Mouse (Mus musculus): ENCODE measurements around the gene C130050O18Rik. TPM values are rescaled to one million over a fixed set of nuclear protein-coding genes. Genes with fewer than 3 reads are reported as not detected.
A peak's percentile ranks its signal among the peaks of the same experiment; 100 is the strongest.
"Not testable (repeated sequence)": the region's sequence is repeated elsewhere in the genome, so short reads cannot be mapped to it uniquely, and the experiment has no call there.

Gene C130050O18Rik
- polyA plus RNA-seq, 1 experiment from 2014 or later, result 0.13 TPM

DNA sequence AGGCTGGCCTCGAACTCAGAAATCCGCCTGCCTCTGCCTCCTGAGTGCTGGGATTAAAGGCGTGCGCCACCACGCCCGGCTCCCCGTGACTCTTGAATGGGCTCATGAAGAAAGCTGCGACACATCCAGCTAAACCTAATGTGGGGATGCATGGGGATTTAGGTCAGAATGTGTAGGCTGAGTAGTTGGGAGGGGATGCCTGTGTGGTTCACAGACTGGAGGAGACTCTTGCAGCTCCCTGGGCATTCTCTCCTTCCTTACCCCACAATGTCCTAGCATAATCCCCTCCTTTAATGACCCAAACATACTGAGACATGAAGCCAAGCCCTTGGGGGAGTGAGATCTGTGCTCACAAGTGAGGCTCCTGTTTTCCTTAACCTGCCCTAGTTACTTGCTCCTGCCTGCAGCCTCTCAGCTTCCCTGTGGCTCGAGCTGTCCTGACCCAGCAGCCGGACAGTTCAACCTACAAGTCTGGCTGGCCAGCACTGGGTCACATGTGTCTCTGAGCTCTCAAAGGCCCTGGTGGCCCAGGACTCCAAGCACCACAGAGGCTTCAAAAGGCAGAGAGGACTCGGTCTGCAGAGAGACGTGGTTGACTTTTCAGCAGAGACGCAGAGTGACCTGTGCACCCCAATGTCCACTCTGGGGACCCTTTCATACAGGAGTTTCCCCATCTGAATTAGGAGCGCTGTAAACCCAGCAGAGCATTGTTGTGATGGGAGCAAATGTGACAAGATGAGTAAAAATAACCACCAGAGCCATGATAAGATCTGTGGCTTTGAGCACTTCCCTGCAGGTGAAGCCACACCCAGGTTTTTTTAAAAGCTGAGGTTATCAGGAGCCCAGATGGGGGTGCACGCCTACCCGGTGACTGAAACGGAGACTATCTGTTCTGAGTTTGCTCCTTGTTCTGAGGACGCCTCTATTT, 23.2 kb upstream of the C130050O18Rik start:
- Histone ChIP-seq H3K27me3 (no peaks in the 10 kb centered on the region), H3K4me1 (replicated peaks) (peaks cover 40% of the 10 kb centered on the region), H3K4me2 (replicated peaks) (no peak overlapping the region), H3K4me3 (replicated peaks) (no peak overlapping the region), H3K9me3 (no peaks in the 10 kb centered on the region), H3K9ac (replicated peaks) (0 out of 2 replicates have a peak overlapping the region, but pooled peaks have one; percentile 2), H3K36me3 (no peaks in the 10 kb centered on the region), H3K27ac (no peak overlapping the region; the same call in 1 of the 2 replicates)
- WGBS, result 82% methylated on average over 18 of the region's 18 CpGs
- ATAC-seq, result no peak

DNA sequence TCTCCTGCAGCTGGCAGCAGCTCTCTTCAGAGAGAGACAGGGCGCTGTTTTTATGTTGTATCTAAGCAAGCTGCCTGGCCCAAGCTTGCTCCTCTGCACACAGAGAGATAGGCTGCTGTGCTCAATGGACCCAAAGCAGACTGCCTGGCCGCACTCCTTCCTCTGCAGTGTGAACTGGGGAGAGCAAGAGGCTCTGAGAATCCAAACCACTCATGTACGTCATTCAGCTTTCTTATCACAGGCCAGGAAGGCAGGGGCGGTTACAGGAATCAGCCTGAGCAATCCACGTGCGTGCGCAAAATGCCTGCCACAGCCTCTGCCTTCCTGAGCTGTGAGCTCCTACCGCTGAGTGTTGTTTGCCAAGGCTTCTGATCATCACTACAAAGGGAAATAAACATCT, 22.3 kb upstream of the C130050O18Rik start:
- Histone ChIP-seq H3K4me2 (replicated peaks) (no peak overlapping the region), H3K4me1 (replicated peaks) (peaks cover 40% of the 10 kb centered on the region), H3K27me3 (no peaks in the 10 kb centered on the region), H3K9me3 (no peaks in the 10 kb centered on the region), H3K36me3 (no peaks in the 10 kb centered on the region), H3K9ac (replicated peaks) (peak overlapping the region; percentile 2; the same call in 1 of the 2 replicates), H3K4me3 (replicated peaks) (no peak overlapping the region), H3K27ac (peak overlapping the region; percentile 44)
- WGBS, result 66% methylated on average over 8 of the region's 8 CpGs
- no peak for ATAC-seq

GRCm38 (mm10) chr5:139383234-139383633, 21.8 kb upstream of the C130050O18Rik start:
- Histone ChIP-seq H3K9ac (replicated peaks) (peak overlapping the region; percentile 2; the same call in 1 of the 2 replicates), H3K27ac (no peak overlapping the region)

DNA sequence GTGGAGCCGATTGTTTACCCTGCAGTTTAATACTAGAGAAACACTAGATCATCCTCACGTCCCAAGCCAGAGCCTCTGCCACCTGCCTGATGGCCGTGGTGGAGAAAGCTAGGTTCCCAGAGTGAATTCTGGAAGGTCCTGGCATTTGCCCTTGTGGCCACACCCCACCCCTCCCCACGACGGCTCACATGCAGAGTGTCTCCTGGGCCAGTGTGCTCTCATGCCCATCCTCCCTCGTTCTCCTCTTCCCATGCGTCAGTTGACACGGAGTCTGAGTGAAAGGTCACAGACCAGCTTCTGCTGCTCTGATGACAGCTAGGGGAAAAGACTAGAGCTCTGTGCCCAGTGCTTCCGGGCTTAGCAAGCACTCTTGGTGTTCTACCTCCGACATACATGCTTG, 20.5 kb upstream of the C130050O18Rik start:
- WGBS, result 82% methylated on average over 10 of the region's 10 CpGs
- Histone ChIP-seq H3K4me1 (replicated peaks) (peaks cover 43% of the 10 kb centered on the region), H3K27me3 (no peaks in the 10 kb centered on the region), H3K9ac (replicated peaks) (no peak overlapping the region), H3K9me3 (no peaks in the 10 kb centered on the region), H3K4me3 (replicated peaks) (no peak overlapping the region), H3K4me2 (replicated peaks) (no peak overlapping the region), H3K36me3 (no peaks in the 10 kb centered on the region), H3K27ac (no peak overlapping the region)
- no peak for ATAC-seq

More at GRCm38 (mm10) chr5:139383234-139383633, 21.8 kb upstream of the C130050O18Rik start:
- 68% methylated on average over 9 of the region's 9 CpGs for WGBS
- Histone ChIP-seq H3K27me3 (no peaks in the 10 kb centered on the region), H3K4me1 (replicated peaks) (peaks cover 45% of the 10 kb centered on the region), H3K36me3 (no peaks in the 10 kb centered on the region), H3K9me3 (no peaks in the 10 kb centered on the region), H3K4me2 (replicated peaks) (no peak overlapping the region), H3K4me3 (replicated peaks) (no peak overlapping the region)
- no peak for ATAC-seq

GRCm38 (mm10) chr5:139386047-139386446, 19.0 kb upstream of the C130050O18Rik start:
- Histone ChIP-seq H3K9ac (replicated peaks) (no peak overlapping the region), H3K4me2 (replicated peaks) (no peak overlapping the region), H3K9me3 (no peaks in the 10 kb centered on the region), H3K27me3 (no peaks in the 10 kb centered on the region), H3K4me3 (replicated peaks) (no peak overlapping the region), H3K4me1 (replicated peaks) (peaks cover 32% of the 10 kb centered on the region), H3K36me3 (no peaks in the 10 kb centered on the region), H3K27ac (no peak overlapping the region)
- WGBS, result 91% methylated on average over 5 of the region's 5 CpGs
- ATAC-seq, result no peak

DNA sequence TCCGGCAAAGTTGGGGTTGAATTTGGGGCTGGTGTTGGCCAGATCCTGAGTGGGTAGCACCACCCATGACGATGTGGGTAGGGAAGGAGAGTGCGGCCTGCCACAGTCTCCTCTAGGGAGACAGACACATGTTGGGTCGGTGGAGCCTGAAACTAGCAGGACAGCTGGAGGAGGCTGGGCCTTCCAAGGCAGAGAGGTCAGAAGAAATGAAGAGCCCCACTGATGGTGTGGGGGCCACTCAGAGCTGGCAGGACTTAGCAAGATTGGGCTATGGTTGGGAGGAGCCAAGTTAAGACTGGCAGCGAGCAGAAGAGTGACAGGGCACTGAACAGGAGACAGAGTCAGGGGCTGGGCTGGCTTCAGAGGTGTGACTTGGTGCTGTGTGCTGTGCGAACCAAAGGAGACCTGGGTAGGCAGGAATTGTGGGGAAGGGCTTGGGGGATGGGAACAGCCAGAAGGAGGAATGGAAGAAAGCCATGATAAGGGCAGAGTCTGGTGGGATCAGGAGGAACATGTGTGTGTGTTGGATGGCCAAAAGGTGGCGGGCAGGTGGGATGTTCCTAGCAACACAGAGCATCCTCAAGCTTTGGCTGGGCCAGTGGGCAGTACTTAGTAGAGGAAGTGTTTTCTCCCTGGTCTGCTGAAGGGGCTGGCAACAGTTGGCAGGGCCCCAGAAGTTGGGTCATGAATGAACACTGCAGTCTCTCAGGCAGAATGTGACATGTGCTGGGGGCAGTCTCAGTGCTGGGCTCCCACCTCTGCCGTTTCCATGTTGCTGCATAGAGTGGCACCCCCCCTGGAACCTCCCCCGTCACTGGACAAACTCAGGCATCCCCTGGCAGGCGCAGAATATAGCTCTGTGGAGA, 17.5 kb upstream of the C130050O18Rik start:
- WGBS, result 88% methylated on average over 10 of the region's 10 CpGs

GRCm38 (mm10) chr5:139388195-139388570, 16.9 kb upstream of the C130050O18Rik start:
- Histone ChIP-seq H3K27me3 (no peaks in the 10 kb centered on the region), H3K4me1 (replicated peaks) (peaks cover 14% of the 10 kb centered on the region), H3K9me3 (no peaks in the 10 kb centered on the region), H3K4me3 (replicated peaks) (no peak overlapping the region), H3K9ac (replicated peaks) (no peak overlapping the region), H3K4me2 (replicated peaks) (no peak overlapping the region), H3K36me3 (no peaks in the 10 kb centered on the region), H3K27ac (peak overlapping the region; percentile 19; the same call in 1 of the 2 replicates)
- ATAC-seq, result no peak
- WGBS, result 86% methylated on average over 4 of the region's 4 CpGs

More for the DNA sequence above, 17.5 kb upstream of the C130050O18Rik start:
- H3K4me3 ChIP-seq (replicated peaks), result no peak overlapping the region
- H3K9me3 ChIP-seq, result no peaks in the 10 kb centered on the region
- H3K27ac ChIP-seq, result peak overlapping the region; percentile 19; the same call in 1 of the 2 replicates
- H3K9ac ChIP-seq (replicated peaks), result no peak overlapping the region
- no peak for ATAC-seq
- peaks cover 21% of the 10 kb centered on the region for H3K4me1 ChIP-seq (replicated peaks)
- H3K4me2 ChIP-seq (replicated peaks), result no peak overlapping the region
- no peaks in the 10 kb centered on the region for H3K27me3 ChIP-seq
- H3K36me3 ChIP-seq, result no peaks in the 10 kb centered on the region

DNA sequence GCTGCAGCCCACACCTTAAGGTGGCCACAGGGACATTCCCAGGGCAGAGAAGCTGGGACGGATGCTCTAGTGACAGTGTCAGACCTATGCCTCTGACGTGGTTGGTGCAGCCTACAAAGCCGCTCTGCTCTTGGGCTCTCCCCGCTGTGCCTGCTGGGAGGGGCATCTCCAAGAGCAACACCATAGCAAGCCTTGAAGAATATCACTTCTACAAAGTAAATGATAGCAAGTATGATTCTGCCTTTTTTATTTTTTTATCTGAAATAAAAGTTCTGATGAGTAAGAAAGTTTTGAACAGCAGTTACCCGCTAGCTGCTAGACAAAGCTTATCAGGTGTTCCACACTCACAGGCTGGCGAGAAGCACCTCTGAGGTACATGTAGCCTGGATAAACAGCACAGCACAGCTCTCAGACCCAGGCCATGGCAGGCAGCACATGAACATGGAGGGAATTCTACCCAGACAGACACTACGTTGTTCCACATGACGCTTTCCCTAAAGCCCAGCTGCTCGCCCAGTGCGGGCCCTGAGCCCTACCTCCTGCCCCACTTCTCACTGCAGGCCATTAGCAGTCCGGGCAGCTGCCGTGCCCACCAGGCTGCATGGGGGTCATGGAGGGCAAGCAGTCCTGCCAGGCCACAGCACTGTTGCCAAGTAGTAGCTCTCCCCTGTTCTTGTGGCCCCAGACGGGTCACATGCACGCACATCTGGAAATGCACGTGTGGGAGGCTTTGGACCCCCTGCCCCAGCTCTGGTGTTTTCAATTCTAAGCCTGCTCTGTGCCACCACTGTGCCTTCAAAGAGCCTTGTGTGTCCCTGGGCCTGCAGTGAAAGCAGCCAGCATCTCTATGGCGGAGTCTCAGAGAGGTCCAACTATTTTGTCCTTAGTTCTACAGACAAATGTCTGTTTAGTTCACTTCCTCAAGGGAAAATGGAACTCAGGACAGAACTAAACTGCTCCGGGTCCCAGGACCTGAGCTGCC, 16.1 kb upstream of the C130050O18Rik start:
- no peak for ATAC-seq
- Histone ChIP-seq H3K27ac (peak overlapping the region; percentile 25; the same call in 1 of the 2 replicates), H3K9me3 (no peaks in the 10 kb centered on the region), H3K4me1 (replicated peaks) (peaks cover 12% of the 10 kb centered on the region; the same call in 1 of the 2 replicates), H3K36me3 (no peaks in the 10 kb centered on the region), H3K9ac (replicated peaks) (0 out of 2 replicates have a peak overlapping the region, but pooled peaks have one; percentile 23), H3K4me2 (replicated peaks) (no peak overlapping the region), H3K4me3 (replicated peaks) (no peak overlapping the region), H3K27me3 (no peaks in the 10 kb centered on the region)
- 85% methylated on average over 17 of the region's 17 CpGs for WGBS

DNA sequence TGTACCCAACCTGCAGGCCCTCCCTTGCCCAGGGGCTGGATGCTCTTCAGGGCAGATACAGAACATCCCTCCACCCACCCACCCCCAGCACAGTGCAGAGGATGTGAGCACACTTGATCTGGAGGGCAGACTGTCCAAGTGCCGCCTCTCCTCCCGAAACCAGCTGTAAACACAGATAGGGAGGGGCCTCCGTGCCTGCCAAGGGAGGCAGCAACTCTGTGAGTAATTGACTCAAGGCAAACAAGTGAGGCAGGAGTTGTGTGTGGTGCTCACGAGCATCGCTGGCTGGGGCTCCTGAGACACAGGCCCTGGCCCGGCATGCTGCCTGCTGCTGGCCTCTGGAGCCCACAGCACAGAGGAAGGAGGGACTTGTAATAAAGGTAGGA, 15.4 kb upstream of the C130050O18Rik start:
- Histone ChIP-seq H3K4me2 (replicated peaks) (no peak overlapping the region), H3K9ac (replicated peaks) (no peak overlapping the region), H3K27ac (no peak overlapping the region), H3K4me3 (replicated peaks) (no peak overlapping the region), H3K4me1 (replicated peaks) (peaks cover 12% of the 10 kb centered on the region; the same call in 1 of the 2 replicates), H3K36me3 (no peaks in the 10 kb centered on the region), H3K9me3 (no peaks in the 10 kb centered on the region), H3K27me3 (no peaks in the 10 kb centered on the region)
- 74% methylated on average over 6 of the region's 6 CpGs for WGBS
- no peak for ATAC-seq

- H3K4me1 ChIP-seq (replicated peaks), result peaks cover 12% of the 10 kb centered on the region; the same call in 1 of the 2 replicates
- H3K9me3 ChIP-seq; H3K27ac ChIP-seq; H3K9ac ChIP-seq (replicated peaks); H3K27me3 ChIP-seq; H3K36me3 ChIP-seq; H3K4me3 ChIP-seq (replicated peaks); ATAC-seq; H3K4me2 ChIP-seq (replicated peaks): not testable (repeated sequence)
- WGBS, result 78% methylated on average over 5 of the region's 5 CpGs
Observed at GRCm38 (mm10) chr5:139390324-139391119, 14.6 kb upstream of the C130050O18Rik start.

All from midbrain, embryonic 13.5 days (tissue).